Mouse (Mus musculus): ENCODE measurements around the gene Brd7.

DNA sequence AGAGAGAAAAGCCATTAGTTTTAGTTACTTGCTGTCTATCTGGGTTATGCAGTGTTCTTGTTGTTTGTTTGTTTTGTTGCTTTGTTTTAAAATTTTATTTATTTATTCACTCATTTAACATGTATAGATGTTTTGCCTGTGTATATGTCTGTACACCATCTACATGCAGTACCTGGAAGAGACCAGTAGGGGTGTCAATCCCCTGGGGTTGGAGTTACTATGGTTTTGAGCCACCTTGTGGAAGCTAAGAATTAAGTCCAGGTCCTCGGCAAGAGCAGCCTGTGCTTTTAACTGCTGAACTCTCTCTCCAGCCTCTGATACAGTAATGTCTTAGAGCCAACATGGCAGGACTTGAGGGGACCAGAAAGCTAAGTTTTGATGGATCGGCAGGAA, 21.2 kb upstream of the Brd7 start:
- TF ChIP-seq CTCF (IDR thresholded peaks at IDR 0.05; ENCODE audit: control insufficient read depth, insufficient read depth, insufficient replicate concordance, low read depth, low read length) (no peak), POLR2A (IDR thresholded peaks at IDR 0.05; ENCODE audit: control insufficient read depth, low read depth, low read length) (no peak)
